Mouse (Mus musculus) kidney, postnatal 0 days (tissue): ENCODE measurements around the gene Slc44a4. TPM values are rescaled to one million over a fixed set of nuclear protein-coding genes. Genes with fewer than 3 reads are reported as not detected.
A peak's percentile ranks its signal among the peaks of the same experiment; 100 is the strongest.
"Not testable (repeated sequence)": the region's sequence is repeated elsewhere in the genome, so short reads cannot be mapped to it uniquely, and the experiment has no call there.

Experiments
- ATAC-seq: fragments of 200-750 bp; cut with Nextera tagmentation; replicated peaks from 2 replicates; pipeline ENCODE4 v1.8.0; 2017; ENCODE audit warnings: low read depth, moderate number of reproducible peaks, moderate TSS enrichment, moderate library complexity; ENCODE audit not compliant: low FRiP score
- DNase-seq: peaks from one replicate; pipeline ENCODE4 v3.0.0-alpha.2; 2016; ENCODE audit warnings: low spot score
- H3K27ac ChIP-seq: fragments of 300-500 bp; sonication (generic); 2 replicates; pipeline ENCODE4 v1.5.1; 2014; ENCODE audit warnings: mild to moderate bottlenecking
- H3K27me3 ChIP-seq: fragments of 300-500 bp; sonication (generic); 2 replicates; pipeline ENCODE4 v1.6.1; 2014; ENCODE audit warnings: low read length, mixed read lengths; ENCODE audit not compliant: insufficient read depth
- H3K36me3 ChIP-seq: fragments of 300-500 bp; sonication (generic); 2 replicates; pipeline ENCODE4 v1.6.1; 2014; ENCODE audit warnings: low read length, mixed read lengths; ENCODE audit not compliant: insufficient read depth
- H3K4me1 ChIP-seq: fragments of 300-500 bp; sonication (generic); replicated peaks from 2 replicates; pipeline ENCODE4 v1.6.1; 2014; ENCODE audit warnings: antibody characterized with exemption, low read length, mixed read lengths; ENCODE audit not compliant: insufficient read depth
- H3K4me2 ChIP-seq: fragments of 300-500 bp; sonication (generic); 2 replicates; pipeline ENCODE4 v1.6.1; 2014; ENCODE audit warnings: mild to moderate bottlenecking, low read length, moderate library complexity, mixed read lengths
- H3K4me3 ChIP-seq: fragments of 300-500 bp; sonication (generic); replicated peaks from 2 replicates; pipeline ENCODE4 v1.5.1; 2014; ENCODE audit warnings: low read depth, low read length
- H3K9ac ChIP-seq: fragments of 300-500 bp; sonication (generic); 2 replicates; pipeline ENCODE4 v1.6.1; 2014; ENCODE audit warnings: low read depth, low read length
- H3K9me3 ChIP-seq: fragments of 300-500 bp; sonication (generic); replicated peaks from 2 replicates; pipeline ENCODE4 v1.6.1; 2016; ENCODE audit warnings: low read length, inconsistent platforms, mixed read lengths
- CTCF ChIP-seq: IDR thresholded peaks from 2 replicates; pipeline ENCODE4 v1.5.1; 2016; ENCODE audit warnings: antibody characterized with exemption, low read depth, mild to moderate bottlenecking, moderate library complexity
- WGBS: fragments of 180-500 bp; shearing (Covaris S2); extraction: QIAGEN DNeasy Blood & Tissue Kit; methylation state at CpG from one replicate; pipeline ENCODE4 v1.1.7; 2014; 5-methylcytosine and 5-hydroxymethylcytosine counted together
- polyA plus RNA-seq: library from polyadenylated mRNA; unstranded; fragments of >200 nt; fragmentation: Nextera tagmentation; extraction: Ambion mirVana; gene quantifications from 2 replicates; pipeline ENCODE4 v1.2.1, GENCODE M21; 2015

The Slc44a4 gene
- polyA plus RNA-seq, 1 experiment from 2014 or later = 24.2 TPM

DNA sequence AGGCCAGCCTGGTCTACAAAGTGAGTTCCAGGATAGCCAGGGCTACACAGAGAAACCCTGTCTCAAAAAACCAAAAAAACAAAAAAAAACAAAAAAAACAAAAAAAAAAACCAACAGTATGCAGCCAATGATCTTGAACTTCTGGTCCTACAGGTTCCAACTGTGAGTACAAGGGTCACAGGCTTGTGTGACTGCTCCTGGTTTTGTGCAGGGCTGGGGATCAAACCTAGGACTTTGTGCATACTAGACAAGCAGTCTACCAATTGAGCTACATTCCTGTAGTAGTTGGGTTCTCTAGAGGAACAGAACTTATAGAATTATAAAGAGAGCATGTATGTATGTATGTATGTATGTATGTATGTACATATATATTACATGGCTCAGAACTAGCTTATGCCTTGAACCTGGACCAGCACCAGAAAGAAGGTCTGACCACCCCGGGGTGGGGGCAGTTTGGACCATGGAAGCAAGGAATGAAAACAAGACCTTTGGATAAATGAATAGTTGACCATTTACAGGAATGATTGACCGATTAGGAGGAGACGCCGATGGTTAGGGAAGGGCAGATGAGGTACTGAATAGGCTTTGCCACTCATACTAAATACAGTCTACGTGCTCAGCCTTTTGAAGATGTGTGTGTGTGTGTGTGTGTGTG lies 32.3 kb downstream of the Slc44a4 start:
- TF ChIP-seq CTCF = no peak
- Histone ChIP-seq H3K9me3 (no peaks in the 10 kb centered on the region), H3K4me2 (no peak overlapping the region), H3K4me1 (0 out of 2 replicates have a peak, but pooled peaks cover 4% of the 10 kb centered on the region), H3K9ac (no peak overlapping the region), H3K27me3 (no peaks in the 10 kb centered on the region), H3K27ac (no peak overlapping the region), H3K36me3 (peaks cover 14% of the 10 kb centered on the region), H3K4me3 (no peak overlapping the region)
- DNase-seq (no peak), ATAC-seq (no peak)
- WGBS = 69% methylated on average over 5 of the region's 5 CpGs

- Histone ChIP-seq H3K9ac (no peak overlapping the region), H3K4me3 (no peak overlapping the region), H3K36me3 (peaks cover 14% of the 10 kb centered on the region), H3K4me1 (0 out of 2 replicates have a peak, but pooled peaks cover 4% of the 10 kb centered on the region), H3K9me3 (no peaks in the 10 kb centered on the region), H3K27ac (no peak overlapping the region), H3K27me3 (no peaks in the 10 kb centered on the region), H3K4me2 (no peak overlapping the region)
- peak; percentile 79 for DNase-seq
- no peak for ATAC-seq
- 17% methylated on average over 8 of the region's 8 CpGs for WGBS
- peak; percentile 73 for TF ChIP-seq CTCF
Observed at GRCm38 (mm10) chr17:34947606-34948005, 33.3 kb downstream of the Slc44a4 start.

- Histone ChIP-seq H3K27ac (peak overlapping the region; percentile 25; the same call in 1 of the 2 replicates), H3K36me3 (peaks cover 14% of the 10 kb centered on the region)
- not testable (repeated sequence) for H3K9ac ChIP-seq, H3K4me2 ChIP-seq, H3K9me3 ChIP-seq, H3K4me1 ChIP-seq, DNase-seq, ATAC-seq, H3K4me3 ChIP-seq, H3K27me3 ChIP-seq
- 0 out of 2 replicates have a peak, but pooled peaks have one; percentile 21 for TF ChIP-seq CTCF
- WGBS = 57% methylated on average over 9 of the region's 9 CpGs
Observed at GRCm38 (mm10) chr17:34948721-34949552, 34.7 kb downstream of the Slc44a4 start.

GRCm38 (mm10) chr17:34949553-34949969 lies 35.3 kb downstream of the Slc44a4 start:
- Histone ChIP-seq H3K27me3 (no peaks in the 10 kb centered on the region), H3K9me3 (no peaks in the 10 kb centered on the region), H3K36me3 (peaks cover 14% of the 10 kb centered on the region), H3K4me1 (0 out of 2 replicates have a peak, but pooled peaks cover 4% of the 10 kb centered on the region), H3K27ac (0 out of 2 replicates have a peak overlapping the region, but pooled peaks have one; percentile 1), H3K4me3 (no peak overlapping the region), H3K4me2 (no peak overlapping the region), H3K9ac (no peak overlapping the region)
- TF ChIP-seq CTCF = no peak
- DNase-seq = no peak
- 50% methylated on average over 4 of the region's 4 CpGs for WGBS
- no peak for ATAC-seq

DNA sequence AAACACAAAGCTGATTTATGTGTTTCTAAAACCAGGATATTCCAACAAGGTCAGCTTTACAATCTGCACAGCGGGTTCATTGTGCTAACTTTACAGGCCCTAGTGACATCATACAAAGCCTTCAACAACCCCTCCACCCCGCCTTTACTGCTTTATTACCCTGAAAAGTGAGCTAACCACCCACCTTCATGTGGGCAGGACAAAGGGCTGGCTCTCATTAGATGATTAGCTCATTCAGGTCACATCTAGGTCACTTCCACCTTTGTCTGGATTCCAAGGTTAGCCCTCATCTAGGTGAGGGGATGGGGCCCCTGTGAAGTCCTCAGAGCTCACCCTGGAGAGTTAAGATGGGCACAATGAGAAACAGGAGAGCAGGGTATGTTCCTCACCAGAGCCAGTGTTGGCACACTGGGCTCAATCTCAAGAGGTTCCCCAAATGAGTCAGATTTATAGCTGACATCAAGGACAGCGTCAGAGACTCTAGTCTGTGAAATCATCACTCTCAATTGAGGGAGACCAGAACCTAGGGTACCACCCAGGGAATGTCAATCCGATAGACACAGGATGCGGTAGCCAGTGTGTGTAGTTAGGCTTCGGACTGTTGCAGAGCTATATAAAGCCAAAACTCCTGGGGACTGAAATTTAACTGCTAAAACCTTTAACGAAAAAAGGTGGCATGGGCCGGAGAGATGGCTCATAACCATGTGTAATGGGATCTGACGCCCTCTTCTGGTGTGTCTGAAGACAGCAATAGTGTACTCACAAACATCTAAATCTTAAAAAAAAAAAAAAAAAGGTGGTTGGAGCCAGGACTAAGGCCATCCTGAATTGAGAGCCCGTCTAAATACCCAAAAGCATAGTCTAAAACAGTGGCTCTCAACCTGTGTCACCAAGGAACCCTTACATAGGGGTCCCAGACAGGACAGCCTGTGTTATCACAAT lies 36.5 kb downstream of the Slc44a4 start:
- H3K4me3 ChIP-seq = peak overlapping the region; percentile 91
- WGBS = 17% methylated on average over 10 of the region's 10 CpGs
- TF ChIP-seq CTCF = peak; percentile 48
- no peaks in the 10 kb centered on the region for H3K27me3 ChIP-seq
- no peaks in the 10 kb centered on the region for H3K9me3 ChIP-seq
- DNase-seq (no peak), ATAC-seq (no peak)
- H3K4me2 ChIP-seq = peak overlapping the region; percentile 62
- 0 out of 2 replicates have a peak, but pooled peaks cover 4% of the 10 kb centered on the region for H3K4me1 ChIP-seq
- H3K9ac ChIP-seq = peak overlapping the region; percentile 84
- H3K36me3 ChIP-seq = peaks cover 14% of the 10 kb centered on the region
- peak overlapping the region; percentile 87 for H3K27ac ChIP-seq
